Mouse (Mus musculus) gastrocnemius, postnatal 36 days (tissue): ENCODE results near the gene Osbpl9. TPM values are rescaled to one million over a fixed set of nuclear protein-coding genes. Genes with fewer than 3 reads are reported as not detected.

Experiments
- DNase-seq, 2 experiments: peaks; one replicate each; pipeline ENCODE4 v3.0.0; 2022
- intact Hi-C: fragments of 180-260 bp; cut with DNase I; formaldehyde crosslinking; loops from one replicate; pipeline ENCODE4 v1.15.1; 2025
- microRNA-seq, 2 experiments: library from miRNA; unstranded; fragments of <30 nt; microRNA quantifications; one replicate each; pipeline ENCODE4 v1.2.0; 2021
- total RNA-seq, 2 experiments: library from RNA; stranded (reverse); gene quantifications; 2 replicates each; pipeline ENCODE4 v1.2.3; 2021

Gene Osbpl9
- total RNA-seq, 2 experiments from 2014 or later, result 82.9 to 101 TPM

DNA sequence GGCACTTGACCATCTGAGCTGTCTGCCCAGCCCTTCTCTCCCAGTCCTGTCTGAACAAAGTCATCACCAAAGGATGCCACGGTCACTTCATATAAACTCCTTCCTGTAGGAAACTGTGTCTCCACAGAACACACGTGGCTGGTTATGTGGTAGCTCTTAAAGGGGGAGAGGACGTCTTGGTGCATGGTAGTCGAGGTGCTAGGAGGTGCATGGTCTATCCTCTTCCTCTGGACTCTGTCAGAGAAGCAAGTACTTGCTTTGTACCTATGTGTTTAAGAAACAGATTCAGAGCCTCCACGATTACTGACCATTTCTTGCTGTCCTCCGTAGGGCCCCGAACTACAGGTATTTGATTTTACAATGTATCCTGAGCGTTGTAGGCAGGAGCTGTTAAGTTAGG lies 144.4 kb downstream of the Osbpl9 start:
- intact Hi-C loops, result no loop called here
- no peak for DNase-seq

DNA sequence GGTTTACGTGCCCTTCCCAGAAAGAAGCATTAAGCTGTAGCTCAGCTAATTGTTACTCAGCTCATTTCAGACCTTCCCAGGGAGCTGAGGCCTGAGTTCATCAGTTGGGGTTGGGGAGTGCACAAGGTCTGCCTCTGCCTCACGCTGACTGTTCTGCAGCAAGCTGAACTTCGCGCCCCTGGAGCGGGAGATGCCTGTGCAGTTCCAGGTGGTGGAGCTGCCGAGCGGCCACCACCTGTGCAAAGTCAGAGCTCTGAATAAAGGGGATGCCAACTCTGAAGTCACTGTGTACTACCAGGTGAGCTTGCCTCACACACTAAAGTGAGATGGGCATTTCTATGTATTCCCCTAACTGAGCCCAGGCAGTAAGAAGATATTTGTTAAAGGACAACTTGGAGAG lies 145.7 kb downstream of the Osbpl9 start:
- DNase-seq, result no peak
- intact Hi-C loops, result no loop called here

DNA sequence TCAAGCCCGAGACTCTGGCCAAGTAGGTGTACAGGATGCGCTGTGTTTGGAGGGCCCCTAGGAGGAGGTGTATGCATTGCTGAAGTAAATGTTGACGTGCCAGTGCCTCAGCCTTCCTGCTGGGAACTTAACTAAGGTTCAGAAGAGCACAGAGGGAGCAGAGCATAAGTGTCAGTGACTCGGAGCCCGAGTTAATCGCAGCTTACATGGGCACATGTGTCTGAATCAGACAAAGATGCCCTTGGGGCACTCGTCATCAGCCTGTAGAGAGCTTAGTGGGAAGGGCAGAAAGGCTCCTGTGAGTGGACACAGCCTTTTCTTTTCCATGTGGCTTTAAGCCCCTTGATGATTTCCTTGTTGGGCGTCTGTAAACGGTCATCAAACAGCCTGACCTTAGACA lies 148.1 kb downstream of the Osbpl9 start:
- intact Hi-C loops, result no loop called here
- no peak for DNase-seq

DNA sequence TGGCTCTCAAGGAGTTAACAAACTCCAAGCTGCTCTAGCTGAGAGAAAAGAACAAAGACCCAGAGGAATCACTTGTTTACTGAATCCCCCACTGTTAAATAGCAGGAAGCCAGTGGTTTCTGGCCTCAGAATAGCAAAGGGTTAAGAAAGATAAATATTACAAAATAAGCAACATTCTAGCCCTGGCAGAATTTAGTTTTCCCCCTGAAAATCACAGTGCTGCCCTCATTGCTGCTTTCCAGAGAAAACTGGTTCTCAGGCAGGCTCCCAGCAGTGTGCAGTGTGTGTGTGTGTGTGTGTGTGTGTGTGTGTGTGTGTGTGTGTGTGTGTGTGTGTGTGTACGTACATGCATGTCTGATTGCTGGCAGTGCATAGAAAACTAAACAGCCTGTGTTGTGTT lies 149.8 kb downstream of the Osbpl9 start:
- intact Hi-C loops, result no loop called here
- DNase-seq, result no peak

DNA sequence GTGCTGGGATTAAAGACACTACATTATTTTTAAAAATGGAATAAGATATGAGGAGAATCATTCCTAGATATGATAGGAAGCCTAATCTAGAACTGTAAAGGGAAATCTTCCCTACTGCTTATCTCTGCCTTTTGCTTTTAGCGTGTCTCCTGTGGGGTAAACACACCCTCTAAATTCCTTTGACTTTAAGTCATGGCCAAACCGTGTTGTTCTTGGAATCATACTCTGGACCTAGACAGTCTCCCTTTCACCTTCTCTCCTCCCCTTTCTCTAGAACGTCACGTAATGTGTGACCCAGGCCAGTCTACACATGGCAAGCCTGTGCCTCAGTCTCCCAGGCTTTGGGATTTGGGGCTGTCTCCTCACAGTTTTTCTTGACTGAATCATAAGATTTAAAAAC lies 153.8 kb downstream of the Osbpl9 start:
- intact Hi-C loops, result no loop called here
- no peak for DNase-seq

DNA sequence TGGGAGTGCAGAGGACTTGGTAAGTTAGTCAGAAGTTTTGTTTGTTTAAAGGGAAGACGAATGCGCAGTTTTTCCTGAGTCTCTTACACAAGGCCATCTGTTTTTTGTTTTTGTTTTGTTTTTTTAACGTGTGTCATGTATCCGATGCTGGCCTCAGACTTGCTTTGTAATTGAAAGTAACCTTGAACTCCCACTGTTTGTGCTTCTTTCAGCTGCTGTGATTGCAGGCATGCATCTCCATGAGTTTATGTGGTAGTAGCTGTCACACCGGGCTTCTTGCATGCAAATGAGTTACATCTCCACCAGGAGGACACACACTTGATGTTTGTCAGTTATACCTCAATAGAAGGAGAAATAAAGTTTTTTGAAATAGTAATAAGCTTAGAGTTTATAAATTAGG lies 158.3 kb downstream of the Osbpl9 start:
- DNase-seq, result no peak
- intact Hi-C loops, result no loop called here

DNA sequence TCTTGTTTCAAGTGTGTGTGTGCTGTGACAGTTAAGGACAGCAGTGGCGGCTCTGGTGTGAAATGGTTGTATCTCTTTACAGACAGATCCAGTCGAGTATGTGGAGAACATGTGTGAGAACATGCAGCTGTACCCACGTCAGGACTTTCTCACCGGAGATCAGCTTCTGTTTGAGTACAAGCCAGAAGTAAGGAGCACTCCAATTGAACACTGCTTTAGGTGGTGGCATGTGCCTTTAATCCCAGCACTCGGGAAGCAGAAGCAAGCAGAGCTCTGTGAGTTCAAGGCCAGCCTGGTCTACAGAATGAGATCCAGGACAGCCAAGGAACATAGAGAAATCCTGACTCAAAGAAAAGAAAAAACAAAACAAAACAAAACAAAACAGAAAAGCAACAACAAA lies 158.8 kb downstream of the Osbpl9 start:
- intact Hi-C loops, result no loop called here
- DNase-seq, result no peak

DNA sequence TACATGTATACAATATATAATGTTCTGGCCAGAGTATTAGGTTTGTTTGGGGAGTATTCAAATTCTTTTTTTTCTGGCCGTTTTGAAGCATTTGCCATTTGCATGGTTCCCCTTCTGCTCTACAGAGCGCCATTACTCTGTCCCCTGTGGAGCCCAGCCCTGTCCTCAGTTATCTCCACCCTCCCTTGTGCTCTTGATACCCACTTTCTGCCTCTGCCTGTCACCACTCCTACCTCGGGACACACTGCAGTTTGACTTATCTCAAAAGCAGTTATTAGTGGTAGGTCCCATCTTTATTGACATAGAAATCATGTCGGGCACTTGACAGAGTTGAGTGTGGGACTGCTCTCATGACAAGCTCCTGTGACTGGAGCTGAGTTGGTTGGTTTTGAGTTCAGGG lies 159.3 kb downstream of the Osbpl9 start:
- no peak for DNase-seq
- intact Hi-C loops, result no loop called here

DNA sequence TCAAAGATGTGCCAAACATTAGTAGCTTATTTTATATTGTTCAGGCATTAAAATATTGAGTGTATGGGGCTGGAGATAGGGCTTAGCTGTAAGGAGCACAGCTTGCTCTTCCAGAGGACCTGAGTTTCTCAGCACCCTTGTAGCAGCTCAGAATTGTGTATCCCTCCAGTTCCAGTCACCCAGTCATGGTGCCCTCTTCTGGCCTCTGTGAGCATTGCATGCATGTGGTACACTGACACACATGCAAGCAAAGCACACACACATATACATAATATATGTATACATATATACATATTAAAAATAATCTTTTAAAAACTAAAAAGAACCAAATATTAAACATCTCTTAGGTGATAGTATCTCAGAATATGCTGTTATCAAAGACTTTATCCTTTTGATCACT lies 165.7 kb downstream of the Osbpl9 start:
- DNase-seq, result peak; percentile 43 to 51

DNA sequence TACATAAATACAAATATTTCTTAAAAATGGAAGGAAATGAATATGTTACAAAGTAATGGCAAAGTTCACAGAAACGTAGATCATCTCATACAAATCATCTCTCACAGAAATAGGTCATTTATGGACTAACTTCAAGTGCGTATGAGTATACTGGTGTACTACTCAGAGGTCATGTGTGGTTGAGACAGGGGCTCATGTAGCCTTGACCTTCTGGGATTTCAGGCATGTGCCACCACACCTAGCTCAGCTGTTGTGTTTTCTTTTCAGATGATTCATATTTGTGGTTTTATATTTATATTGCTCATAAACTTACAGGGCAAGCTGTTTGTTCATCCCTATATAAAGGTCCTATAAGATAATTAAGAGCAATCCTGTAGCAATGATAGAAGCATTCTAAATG lies 171.8 kb downstream of the Osbpl9 start:
- intact Hi-C loops, result loop anchor here (10.0 kb wide), 1 partner anchor 155 kb away; the partner anchor contains the start of gene Rab3b
- no peak for DNase-seq

More for the DNA sequence above, 165.7 kb downstream of the Osbpl9 start:
- intact Hi-C loops, result loop anchor here (10.0 kb wide), 1 partner anchor 162 kb away; the partner anchor contains the start of gene Rab3b

DNA sequence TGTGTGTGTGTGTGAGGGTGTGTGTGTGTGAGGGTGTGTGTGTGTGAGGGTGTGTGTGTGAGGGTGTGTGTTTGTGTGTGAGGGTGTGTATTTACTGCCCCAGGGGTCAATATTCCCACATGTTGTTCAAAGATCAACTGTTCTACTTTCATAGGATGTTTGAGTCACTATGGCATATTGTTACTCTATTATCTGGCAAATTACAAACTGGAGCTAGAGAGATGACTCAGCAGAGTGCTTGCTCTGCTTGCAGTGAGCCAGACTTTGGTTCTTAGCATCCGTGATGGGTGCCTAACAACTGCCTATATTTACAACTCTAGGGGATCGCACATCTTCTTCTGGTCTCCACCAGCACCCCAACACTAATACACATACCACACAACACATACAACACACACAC lies 172.2 kb downstream of the Osbpl9 start:
- DNase-seq, result no peak
- intact Hi-C loops, result loop anchor here (10.0 kb wide), 1 partner anchor 155 kb away; the partner anchor contains the start of gene Rab3b

DNA sequence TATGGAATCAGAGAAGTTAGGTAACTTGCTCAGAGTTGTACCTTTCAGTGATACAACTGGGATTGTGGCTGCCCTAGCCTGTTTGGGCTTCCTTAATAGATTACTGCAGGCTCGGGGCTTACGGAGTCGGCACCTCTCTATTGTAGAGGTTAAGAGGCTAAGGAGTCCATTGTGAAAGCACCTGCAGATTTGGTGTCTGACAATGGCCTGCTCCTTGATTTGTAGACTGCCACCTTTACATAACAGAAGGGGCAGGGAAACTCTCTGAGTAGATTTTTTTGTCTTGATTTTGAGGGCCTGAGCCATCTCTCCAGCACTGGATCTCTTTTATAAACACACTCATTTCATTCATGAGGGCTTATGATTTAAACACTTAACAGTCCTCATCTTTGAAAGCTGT lies 175.5 kb downstream of the Osbpl9 start:
- no peak for DNase-seq
- intact Hi-C loops, result no loop called here

DNA sequence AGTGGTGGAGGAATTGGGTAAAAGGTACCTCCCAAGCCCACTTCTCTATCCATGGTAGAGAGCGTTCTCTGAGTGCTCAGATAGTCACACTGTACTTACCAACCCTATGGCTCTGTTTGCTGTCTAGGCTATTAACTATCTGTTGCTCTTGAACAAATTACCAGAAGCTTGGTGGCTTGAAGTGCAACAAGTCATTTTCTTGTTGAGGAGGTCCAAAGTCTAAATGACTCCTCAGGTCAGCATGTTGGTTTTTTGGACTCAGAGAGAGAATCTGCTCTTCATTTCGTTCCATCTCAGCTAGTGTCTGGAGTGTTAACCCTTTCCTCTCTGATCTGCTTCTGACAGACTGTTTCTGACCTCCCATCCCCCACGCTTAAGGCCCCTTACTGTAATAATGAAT lies 177.0 kb downstream of the Osbpl9 start:
- DNase-seq, result no peak
- intact Hi-C loops, result no loop called here

DNA sequence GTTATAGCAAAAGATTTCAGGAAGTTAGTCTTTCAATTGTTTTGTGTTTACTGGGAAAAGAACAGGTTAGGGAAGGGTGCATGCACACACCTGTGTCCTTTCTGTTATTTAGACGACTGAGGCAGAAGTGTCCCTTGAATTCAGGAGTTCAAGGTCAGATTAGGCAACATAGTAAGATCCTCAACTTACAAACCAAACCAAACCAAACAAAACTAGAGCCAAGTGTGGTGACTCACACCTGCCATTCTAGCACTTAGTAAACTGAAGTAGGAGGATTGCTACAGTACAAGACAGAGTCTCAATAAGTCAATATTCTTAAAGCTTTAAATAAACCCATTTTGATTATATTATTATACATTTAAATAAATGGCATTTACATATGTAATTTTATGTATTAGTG lies 180.1 kb downstream of the Osbpl9 start:
- intact Hi-C loops, result no loop called here
- no peak for DNase-seq

DNA sequence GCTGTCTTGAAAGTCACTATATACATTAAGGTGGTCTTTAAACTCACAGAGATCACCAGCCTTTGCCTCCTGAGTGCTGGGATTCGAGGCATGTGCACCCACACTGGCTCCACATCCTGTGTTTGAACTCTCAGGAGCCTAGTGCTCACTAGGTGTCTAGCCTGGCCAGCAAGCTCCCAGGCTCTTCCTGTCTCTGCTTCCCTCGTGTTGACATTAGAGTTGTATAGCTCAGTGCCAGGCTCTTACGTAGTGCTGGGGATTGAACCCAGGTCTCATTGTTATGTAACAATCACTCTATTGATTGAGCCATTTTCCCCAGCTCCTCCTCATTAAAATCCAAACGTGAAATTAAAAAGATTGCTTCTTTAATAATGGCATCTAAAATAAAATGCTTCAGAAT lies 182.8 kb downstream of the Osbpl9 start:
- intact Hi-C loops, result no loop called here
- DNase-seq, result no peak

DNA sequence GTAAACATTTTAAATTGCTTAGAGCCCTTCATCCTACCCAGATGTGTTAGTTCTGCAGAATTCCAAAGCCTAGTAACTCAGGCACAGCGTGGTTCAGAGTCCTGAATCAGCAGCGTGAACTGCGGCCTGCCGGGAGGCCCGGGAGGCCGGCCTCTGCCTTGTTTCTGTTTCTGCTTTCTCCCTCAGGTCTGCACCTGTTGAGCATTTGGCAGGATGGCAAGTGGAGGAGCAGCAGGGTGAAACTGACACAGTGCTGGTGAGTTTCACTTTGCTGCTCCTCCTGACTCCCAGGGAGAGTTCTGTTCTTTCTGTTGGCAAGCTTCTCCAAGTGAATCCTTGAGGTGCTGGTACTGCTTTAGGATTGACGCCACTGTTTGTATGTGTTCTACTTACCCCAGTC lies 184.6 kb downstream of the Osbpl9 start:
- DNase-seq, result peak; percentile 23 to 44
- intact Hi-C loops, result no loop called here

DNA sequence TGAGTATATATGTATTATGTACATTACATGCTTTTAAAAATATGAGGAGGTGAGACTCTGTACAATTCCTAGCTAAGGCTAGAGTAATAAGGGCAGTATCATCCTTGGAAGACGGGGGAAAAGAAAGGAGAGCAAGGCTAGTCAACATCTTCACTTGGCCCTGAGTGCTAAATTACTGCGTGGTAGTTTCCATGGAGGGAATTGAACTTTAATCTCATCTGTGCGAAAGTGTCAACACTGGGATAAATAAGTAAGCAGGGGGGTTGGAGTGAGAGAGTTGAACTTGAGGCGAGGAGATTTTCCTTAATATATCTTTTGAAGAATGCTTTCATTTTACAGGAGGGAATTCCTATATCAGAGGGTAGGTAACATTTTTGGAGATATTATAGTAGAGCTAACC lies 188.0 kb downstream of the Osbpl9 start:
- intact Hi-C loops, result no loop called here
- DNase-seq, result no peak

Small RNA genes within 50 kb of the gene (microRNA-seq; reads per million reads assigned to microRNA genes)
- gene Mir761, result 0 reads per million in 2 experiments

Other genes with a start within 250 kb of the Osbpl9 start
- gene Nrd1, start 201.6 kb downstream of the Osbpl9 start, total RNA-seq, result 100 to 1,000 TPM; 102 to 120 TPM
- not detected for gene Calr4, start 32.2 kb upstream of the Osbpl9 start, total RNA-seq
- gene Eps15, start 78.0 kb upstream of the Osbpl9 start, total RNA-seq, result 10 to 100 TPM; 64.4 to 65.1 TPM
- gene Ttc39a, start 204.4 kb upstream of the Osbpl9 start, total RNA-seq, result under 1 TPM; 0.17 to 0.18 TPM